8 mouse cellular contexts compared by ENCODE assay signal in the genomic region with DNA sequence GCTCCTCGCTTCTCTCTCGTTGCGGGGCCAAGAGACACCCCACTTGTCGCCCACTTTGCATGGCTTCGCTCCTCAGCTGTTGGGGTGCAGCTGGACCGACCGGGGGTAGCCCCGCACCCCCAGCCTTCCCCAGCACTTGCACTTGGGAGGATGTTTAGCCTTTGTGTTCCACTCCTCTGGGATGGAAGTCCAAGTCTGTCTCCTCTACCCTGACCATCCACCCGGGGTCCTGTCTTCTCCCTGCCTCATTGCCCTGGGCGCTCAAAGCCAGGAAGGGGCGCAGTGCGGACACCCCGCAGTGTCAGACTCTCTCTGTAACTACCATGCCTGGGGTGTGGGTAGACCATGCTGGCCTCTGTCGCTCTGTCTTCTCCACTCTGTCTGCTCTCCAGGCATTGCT. TPM values are rescaled to one million over a fixed set of nuclear protein-coding genes. Genes with fewer than 3 reads are reported as not detected.
DNase-seq lines count a peak whose midpoint lies in the region; ATAC-seq and TF ChIP-seq lines count a peak whose summit lies in the region.

No protein-coding gene starts in this region.

- no peaks in the 10 kb centered on the region for H3K27me3 ChIP-seq in cerebellum, adult 2 months (ENCODE audit: control insufficient read depth, insufficient read depth, low read length)
- H3K27me3 ChIP-seq in lung, embryonic 15.5 days: peaks cover 27% of the 10 kb centered on the region
- peaks cover 32% of the 10 kb centered on the region for H3K27me3 ChIP-seq in liver, embryonic 12.5 days (replicated peaks)
- H3K27me3 ChIP-seq in stomach, postnatal 0 days (ENCODE audit: control insufficient read depth, insufficient read depth, low read length): no peaks in the 10 kb centered on the region

- TF ChIP-seq CTCF in cerebellum, adult 2 months (IDR thresholded peaks at IDR 0.05; ENCODE audit: borderline replicate concordance, insufficient read depth, low read depth, low read length): no peak
- TF ChIP-seq CTCF in stomach, postnatal 0 days (IDR thresholded peaks at IDR 0.05; ENCODE audit: low read depth): no peak

- no peak overlapping the region for H3K27ac ChIP-seq in cerebellum, adult 2 months (ENCODE audit: insufficient read depth, low read length)
- no peak overlapping the region for H3K27ac ChIP-seq in lung, embryonic 15.5 days
- H3K27ac ChIP-seq in liver, embryonic 12.5 days: no peak overlapping the region
- no peak overlapping the region for H3K27ac ChIP-seq in stomach, postnatal 0 days (replicated peaks)

- 4% methylated on average over 14 of the region's 14 CpGs for WGBS in cerebellum, adult 2 months
- WGBS in lung, embryonic 15.5 days: 12% methylated on average over 13 of the region's 14 CpGs
- 25% methylated on average over 14 of the region's 14 CpGs for WGBS in liver, embryonic 12.5 days (ENCODE audit: insufficient replicate concordance)
- 21% methylated on average over 12 of the region's 14 CpGs for WGBS in stomach, postnatal 0 days

- no peak for TF ChIP-seq EP300 in stomach, postnatal 0 days (optimal IDR thresholded peaks at IDR 0.05)

- H3K9me3 ChIP-seq in lung, embryonic 15.5 days: no peaks in the 10 kb centered on the region
- H3K9me3 ChIP-seq in liver, embryonic 12.5 days (replicated peaks): no peaks in the 10 kb centered on the region
- H3K9me3 ChIP-seq in stomach, postnatal 0 days (ENCODE audit: control insufficient read depth, low read length): no peaks in the 10 kb centered on the region

- H3K4me1 ChIP-seq in cerebellum, adult 2 months (ENCODE audit: control insufficient read depth, insufficient read depth, low read length): no peaks in the 10 kb centered on the region; the same call in 1 of the 2 replicates
- H3K4me1 ChIP-seq in lung, embryonic 15.5 days: peaks cover 8% of the 10 kb centered on the region; the same call in 1 of the 2 replicates
- no peaks in the 10 kb centered on the region for H3K4me1 ChIP-seq in liver, embryonic 12.5 days
- no peaks in the 10 kb centered on the region; the same call in 1 of the 2 replicates for H3K4me1 ChIP-seq in stomach, postnatal 0 days (replicated peaks; ENCODE audit: control insufficient read depth, insufficient read depth)

- peak overlapping the region; percentile 17 for H3K4me3 ChIP-seq in cerebellum, adult 2 months (replicated peaks; ENCODE audit: insufficient read depth, low read depth, low read length)
- peak overlapping the region; percentile 43 for H3K4me3 ChIP-seq in lung, embryonic 15.5 days
- H3K4me3 ChIP-seq in liver, embryonic 12.5 days: peak overlapping the region; percentile 34
- peak overlapping the region; percentile 33 for H3K4me3 ChIP-seq in stomach, postnatal 0 days (ENCODE audit: low read depth, low read length)

- peak in 1 of 2 experiments; percentile 7 for DNase-seq in cerebellum, adult 2 months
- no peak for DNase-seq in cerebellum, adult 18-20 months
- no peak for DNase-seq in lung, postnatal 4 days
- no peak for DNase-seq in stomach, postnatal 0 days (ENCODE audit: low spot score)
- DNase-seq in adrenal gland, adult 2 months: no peak
- no peak for DNase-seq in right cerebral cortex, postnatal 14 days

- TF ChIP-seq POLR2A in cerebellum, adult 2 months (IDR thresholded peaks at IDR 0.05; ENCODE audit: borderline replicate concordance, insufficient read depth, low read length): no peak

- peak; percentile 27; the same call in 1 of the 2 replicates for ATAC-seq in lung, embryonic 15.5 days (ENCODE audit: borderline replicate concordance, extremely low read depth, low FRiP score, low TSS enrichment)
- 0 out of 2 replicates have a peak, but pooled peaks have one; percentile 21 for ATAC-seq in liver, embryonic 12.5 days
- ATAC-seq in stomach, postnatal 0 days (ENCODE audit: low FRiP score, low TSS enrichment): no peak; the same call in 1 of the 2 replicates

- 0 out of 2 replicates have a peak overlapping the region, but pooled peaks have one; percentile 22 for H3K9ac ChIP-seq in lung, embryonic 15.5 days
- H3K9ac ChIP-seq in liver, embryonic 12.5 days: no peak overlapping the region
- no peak overlapping the region for H3K9ac ChIP-seq in stomach, postnatal 0 days (ENCODE audit: low read length)

- H3K36me3 ChIP-seq in lung, embryonic 15.5 days: no peaks in the 10 kb centered on the region
- H3K36me3 ChIP-seq in liver, embryonic 12.5 days: no peaks in the 10 kb centered on the region
- H3K36me3 ChIP-seq in stomach, postnatal 0 days (ENCODE audit: control insufficient read depth, insufficient read depth, low read length): no peaks in the 10 kb centered on the region

- H3K4me2 ChIP-seq in lung, embryonic 15.5 days: peak overlapping the region; percentile 92
- peak overlapping the region; percentile 66 for H3K4me2 ChIP-seq in liver, embryonic 12.5 days
- peak overlapping the region; percentile 55 for H3K4me2 ChIP-seq in stomach, postnatal 0 days (replicated peaks; ENCODE audit: low read depth)

RNA-seq across cellular contexts. Expression of a gene that starts 0.4 kb away (rescaled TPM):
- 1.1 and 1.4 TPM in 2 replicates for polyA plus RNA-seq in cerebellum, adult 2 months (2012; rRNA removed)
- polyA plus RNA-seq in lung, embryonic 15.5 days (2015; fragmentation: Nextera tagmentation; extraction: Ambion mirVana): 0.15 and 0.35 TPM in 2 replicates
- polyA plus RNA-seq in liver, embryonic 12.5 days (2016; fragmentation: Nextera tagmentation; extraction: Ambion mirVana): not detected in 2 replicates
- polyA plus RNA-seq in stomach, postnatal 0 days (2015; fragmentation: Nextera tagmentation; extraction: Ambion mirVana): 0.04 TPM in 1 of 2 replicates, not detected in the other
- under 1 TPM; 0.14 to 0.20 TPM for total RNA-seq in adrenal gland, adult 2 months (2021)
- polyA plus RNA-seq in adrenal gland, adult 2 months (2012; rRNA removed): 0.04 and 0.07 TPM in 2 replicates
